Mouse (Mus musculus): ENCODE data around the gene Mmrn1.

DNA sequence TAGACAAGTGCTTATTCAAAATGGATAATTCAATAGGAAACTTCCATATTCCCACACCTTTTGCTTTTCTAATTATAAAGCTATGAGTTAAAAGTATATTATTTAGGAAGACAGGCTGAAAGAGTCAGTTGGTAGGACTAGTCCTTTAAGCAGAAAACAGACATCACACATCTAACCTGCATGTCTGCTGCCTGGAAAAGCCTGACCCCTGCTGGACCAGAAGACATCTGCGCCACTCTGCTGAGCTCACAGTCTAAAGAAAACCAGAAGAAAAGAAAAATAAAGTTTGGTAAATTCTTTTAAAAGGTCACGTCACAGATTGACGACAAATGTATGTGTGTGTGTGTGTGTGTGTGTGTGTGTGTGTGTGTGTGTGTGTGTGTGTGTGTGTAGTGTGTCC lies 25.6 kb downstream of the Mmrn1 start:
- TF ChIP-seq CTCF (IDR thresholded peaks at IDR 0.05) (peak; percentile 69), POLR2A (IDR thresholded peaks at IDR 0.05; ENCODE audit: insufficient read depth, low read depth, low read length) (no peak)
